Comparison of ENCODE assay signal across 8 mouse cellular contexts in genomic region chr6:39573791-39574554, GRCm38 (mm10). TPM values are rescaled to one million over a fixed set of nuclear protein-coding genes. Genes with fewer than 3 reads are reported as not detected.
DNase-seq lines count a peak whose midpoint lies in the region; ATAC-seq lines count a peak whose summit lies in the region.

Gene Adck2, plus strand, starts transcription at chr6:39573873.

- no peaks in the 10 kb centered on the region for H3K9me3 ChIP-seq in hindbrain, embryonic 12.5 days (replicated peaks)

- H3K4me2 ChIP-seq in hindbrain, embryonic 12.5 days (replicated peaks) = peak within 1 kb of the TSS; percentile 85

- peak; percentile 98 for ATAC-seq in hindbrain, embryonic 12.5 days (ENCODE audit: low FRiP score)

- peaks cover 11% of the 10 kb centered on the region for H3K4me1 ChIP-seq in hindbrain, embryonic 12.5 days

- H3K4me3 ChIP-seq in hindbrain, embryonic 12.5 days = peak within 1 kb of the TSS; percentile 64

- H3K9ac ChIP-seq in hindbrain, embryonic 12.5 days = peak within 1 kb of the TSS; percentile 81

- peaks cover 17% of the 10 kb centered on the region; the same call in 1 of the 2 replicates for H3K36me3 ChIP-seq in hindbrain, embryonic 12.5 days

- peak; percentile 85 for DNase-seq in NIH3T3 (ENCODE audit: low read depth)
- DNase-seq in cerebellum, postnatal 10 days = peak; percentile 88 to 90
- DNase-seq in frontal cortex, postnatal 14 days (ENCODE audit: low spot score in 2 of 2) = peak; percentile 43 to 75
- peak; percentile 67 to 81 for DNase-seq in layer of hippocampus, postnatal 14 days (ENCODE audit: low spot score in 2 of 2)
- DNase-seq in lung, postnatal 14 days = peak; percentile 81
- peak; percentile 74 for DNase-seq in retina, adult 2 months (ENCODE audit: low read depth, low spot score)
- peak; percentile 82 for DNase-seq in thymus, postnatal 25 days

- H3K27ac ChIP-seq in hindbrain, embryonic 12.5 days = peak within 1 kb of the TSS; percentile 95

- under 1% methylated on average over 48 of the region's 49 CpGs for WGBS in hindbrain, embryonic 12.5 days

- no peaks in the 10 kb centered on the region for H3K27me3 ChIP-seq in hindbrain, embryonic 12.5 days

RNA-seq across cellular contexts. Expression of gene Adck2, which starts in this region (rescaled TPM):
- polyA plus RNA-seq in hindbrain, embryonic 12.5 days (2016; fragmentation: Nextera tagmentation; extraction: Ambion mirVana) = 39.5 and 40.4 TPM in 2 replicates
- total RNA-seq in layer of hippocampus, postnatal 14 days (2021) = 10 to 100 TPM; 28.0 to 32.3 TPM

Comparison
In these comparisons a context has a peak if more than half of its experiments do, and no peak if none do; other contexts are left out.
1. Peak in every context shown above with its lines: DNase-seq, ATAC-seq, H3K4me3 ChIP-seq and H3K27ac ChIP-seq.